Mouse (Mus musculus) ES-Bruce4 (cell line): ENCODE data around the gene Vgll4. TPM values are rescaled to one million over a fixed set of nuclear protein-coding genes. Genes with fewer than 3 reads are reported as not detected.

Source experiments
- H3K27ac ChIP-seq: 2 replicates; pipeline ENCODE4 v1.5.1; 2012; ENCODE audit warnings: low read length, inconsistent platforms; ENCODE audit not compliant: insufficient read depth
- H3K27me3 ChIP-seq: 2 replicates; pipeline ENCODE4 v1.6.1; 2012; ENCODE audit warnings: mild to moderate bottlenecking, low read length, inconsistent platforms; ENCODE audit not compliant: control insufficient read depth, poor library complexity, insufficient read depth, severe bottlenecking
- H3K36me3 ChIP-seq: 2 replicates; pipeline ENCODE4 v1.6.1; 2012; ENCODE audit warnings: inconsistent platforms, mild to moderate bottlenecking, low read length, moderate library complexity; ENCODE audit not compliant: control insufficient read depth, poor library complexity, insufficient read depth, severe bottlenecking
- H3K4me1 ChIP-seq: one replicate; pipeline ENCODE4 v1.8.1; 2011; ENCODE audit warnings: low read length; ENCODE audit not compliant: control insufficient read depth, insufficient read depth
- H3K4me3 ChIP-seq: 2 replicates; pipeline ENCODE4 v1.5.1; 2011; ENCODE audit warnings: low read depth, mild to moderate bottlenecking, low read length
- H3K9ac ChIP-seq: 2 replicates; pipeline ENCODE4 v1.6.1; 2012; ENCODE audit warnings: low read depth, mild to moderate bottlenecking, inconsistent platforms; ENCODE audit not compliant: poor library complexity, severe bottlenecking
- H3K9me3 ChIP-seq: replicated peaks from 2 replicates; pipeline ENCODE4 v1.6.1; 2012; ENCODE audit warnings: mild to moderate bottlenecking, low read length, inconsistent platforms; ENCODE audit not compliant: control insufficient read depth, poor library complexity, insufficient read depth, severe bottlenecking
- CTCF ChIP-seq: IDR thresholded peaks from one replicate; pipeline ENCODE4 v1.8.1; 2011; ENCODE audit warnings: low read depth, low read length
- EP300 ChIP-seq: IDR thresholded peaks from 2 replicates; pipeline ENCODE4 v1.6.1; 2011; ENCODE audit warnings: low read depth, low read length; ENCODE audit not compliant: insufficient read depth
- POLR2A ChIP-seq: IDR thresholded peaks from one replicate; pipeline ENCODE4 v1.8.1; 2011; ENCODE audit warnings: low read length; ENCODE audit not compliant: insufficient read depth
- polyA plus RNA-seq: library from polyadenylated mRNA; stranded (reverse); fragments of >200 nt; gene quantifications from 2 replicates; pipeline ENCODE4 v1.2.4, GENCODE M21; 2011; ENCODE audit warnings: low read depth; ENCODE audit not compliant: missing spikeins, insufficient read depth, insufficient read length

Vgll4 gene
- polyA plus RNA-seq, 1 experiment, result 37.3 TPM

GRCm38 (mm10) chr6:114888922-114889321 is 80.9 kb downstream of the Vgll4 start:
- Histone ChIP-seq H3K36me3 (no peaks in the 10 kb centered on the region), H3K9ac (no peak overlapping the region), H3K4me3 (no peak overlapping the region), H3K9me3 (no peaks in the 10 kb centered on the region), H3K27me3 (no peaks in the 10 kb centered on the region), H3K27ac (peak overlapping the region; percentile 19; the same call in 1 of the 2 replicates), H3K4me1 (peaks cover 2% of the 10 kb centered on the region)
- TF ChIP-seq POLR2A (no peak), CTCF (peak; percentile 42), EP300 (peak; percentile 85)

GRCm38 (mm10) chr6:114886504-114887361 is 83.1 kb downstream of the Vgll4 start:
- Histone ChIP-seq H3K36me3 (no peaks in the 10 kb centered on the region), H3K4me3 (no peak overlapping the region), H3K27ac (no peak overlapping the region), H3K9me3 (no peaks in the 10 kb centered on the region), H3K27me3 (no peaks in the 10 kb centered on the region), H3K4me1 (peaks cover 4% of the 10 kb centered on the region), H3K9ac (no peak overlapping the region)
- no peak for TF ChIP-seq CTCF
- TF ChIP-seq EP300, result no peak
- TF ChIP-seq POLR2A, result no peak

- Histone ChIP-seq H3K27ac (no peak overlapping the region), H3K4me3 (no peak overlapping the region), H3K27me3 (no peaks in the 10 kb centered on the region), H3K36me3 (no peaks in the 10 kb centered on the region), H3K9ac (no peak overlapping the region), H3K9me3 (no peaks in the 10 kb centered on the region), H3K4me1 (peaks cover 4% of the 10 kb centered on the region)
- TF ChIP-seq CTCF, result no peak
- no peak for TF ChIP-seq EP300
- no peak for TF ChIP-seq POLR2A
These were observed 83.8 kb downstream of the Vgll4 start for GRCm38 (mm10) chr6:114886012-114886411.

- no peaks in the 10 kb centered on the region for H3K36me3 ChIP-seq
- H3K4me1 ChIP-seq, result peaks cover 4% of the 10 kb centered on the region
- H3K27me3 ChIP-seq, result no peaks in the 10 kb centered on the region
- H3K9ac ChIP-seq, result no peak overlapping the region
- H3K9me3 ChIP-seq, result no peaks in the 10 kb centered on the region
- TF ChIP-seq POLR2A (no peak), EP300 (no peak), CTCF (no peak)
- no peak overlapping the region for H3K4me3 ChIP-seq
- H3K27ac ChIP-seq, result no peak overlapping the region
These were observed 84.7 kb downstream of the Vgll4 start for GRCm38 (mm10) chr6:114885129-114885528.

- Histone ChIP-seq H3K4me3 (no peak overlapping the region), H3K9ac (0 out of 2 replicates have a peak overlapping the region, but pooled peaks have one; percentile 11), H3K4me1 (peaks cover 4% of the 10 kb centered on the region), H3K27ac (peak overlapping the region; percentile 57), H3K9me3 (no peaks in the 10 kb centered on the region), H3K27me3 (no peaks in the 10 kb centered on the region), H3K36me3 (no peaks in the 10 kb centered on the region)
- TF ChIP-seq CTCF, result no peak
- peak; percentile 61; the same call in 1 of the 2 replicates for TF ChIP-seq EP300
- TF ChIP-seq POLR2A, result no peak
These were observed 86.5 kb downstream of the Vgll4 start for GRCm38 (mm10) chr6:114883261-114883740.

- Histone ChIP-seq H3K4me3 (no peak overlapping the region), H3K27me3 (no peaks in the 10 kb centered on the region), H3K27ac (peak overlapping the region; percentile 57), H3K36me3 (no peaks in the 10 kb centered on the region), H3K9me3 (no peaks in the 10 kb centered on the region), H3K9ac (peak overlapping the region; percentile 9; the same call in 1 of the 2 replicates), H3K4me1 (peaks cover 4% of the 10 kb centered on the region)
- TF ChIP-seq POLR2A (no peak), CTCF (no peak), EP300 (no peak)
These were observed 87.1 kb downstream of the Vgll4 start for GRCm38 (mm10) chr6:114882675-114883074.
